Mouse (Mus musculus) activated CD4-positive, CD25-positive, alpha-beta regulatory T cell (primary cell): Measurements from ENCODE around the gene Astl. TPM values are rescaled to one million over a fixed set of nuclear protein-coding genes. Genes with fewer than 3 reads are reported as not detected.

Experiments
- polyA plus RNA-seq, 2 experiments: library from polyadenylated mRNA; unstranded; fragments of 100-300 nt; shearing (Covaris generic); gene quantifications; one replicate each; pipeline ENCODE4 v1.2.1; 2017

The Astl gene
- polyA plus RNA-seq = under 1 TPM; 0.17 to 0.42 TPM

DNA sequence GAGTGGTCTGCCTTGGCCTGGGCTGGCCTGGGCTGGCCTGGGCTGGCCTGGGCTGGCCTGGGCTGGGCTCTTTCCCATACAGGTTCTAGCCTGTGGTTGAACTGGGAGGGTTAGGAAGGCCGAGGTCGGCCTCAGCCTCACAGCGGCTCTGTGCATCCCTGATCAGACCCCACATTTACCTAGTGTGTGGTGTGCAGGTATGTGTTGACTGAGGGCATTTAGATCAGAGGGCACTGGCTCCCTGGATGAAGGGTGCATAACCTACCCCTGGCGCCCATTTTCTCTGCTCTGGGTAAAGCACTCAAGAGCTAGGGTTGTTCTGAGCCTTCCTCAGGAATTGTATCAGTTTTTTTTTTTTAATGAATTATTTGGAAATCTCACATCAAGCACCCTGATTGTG lies at the start of gene Astl:
Gene Astl, plus strand, starts transcription at position 224 of the 400 bp plus-strand sequence.

DNA sequence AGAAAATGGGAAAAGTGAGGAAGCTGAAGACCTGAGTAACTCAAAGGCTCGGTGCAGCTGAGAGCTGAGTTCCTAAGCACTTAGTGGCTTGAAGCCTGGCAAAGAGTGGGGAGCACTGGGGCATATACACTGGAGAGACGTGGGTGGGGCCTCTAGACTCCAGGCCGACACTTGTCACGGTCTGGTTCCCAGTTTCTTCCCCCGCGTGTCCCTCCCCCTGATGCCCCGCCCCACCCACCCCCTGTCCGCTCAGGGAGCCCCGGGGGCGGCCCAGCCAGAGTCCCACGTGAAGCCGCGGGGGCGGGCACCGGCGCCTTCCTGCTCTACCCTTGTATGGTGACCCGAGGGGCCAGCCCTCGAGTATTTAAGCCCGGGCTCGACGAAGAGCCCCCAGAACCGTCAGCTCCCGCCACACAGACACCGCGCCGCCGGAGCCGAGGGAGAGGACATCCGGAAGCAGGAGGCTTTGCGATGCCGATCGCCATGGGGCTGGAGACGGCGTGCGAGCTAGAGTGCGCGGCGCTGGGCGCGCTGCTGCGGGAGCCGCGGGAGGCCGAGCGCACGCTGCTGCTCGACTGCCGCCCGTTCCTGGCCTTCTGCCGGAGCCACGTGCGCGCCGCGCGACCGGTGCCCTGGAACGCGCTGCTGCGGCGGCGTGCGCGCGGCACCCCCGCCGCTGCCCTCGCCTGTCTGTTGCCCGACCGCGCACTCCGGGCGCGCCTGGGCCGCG lies 2.5 kb upstream of the Astl start, which contains the start of gene Dusp2:
Gene Dusp2, plus strand, starts transcription at position 393 of the 730 bp plus-strand sequence.

GRCm38 (mm10) chr2:127362459-127363281 lies 24.2 kb downstream of the Astl start, which contains the start of gene Adra2b:
Gene Adra2b, plus strand, starts transcription at chr2:127363208.

Other genes with a start within 250 kb of the Astl start
- 10 to 100 TPM; 19.1 to 20.0 TPM for gene Ncaph, start 204.7 kb upstream of the Astl start, polyA plus RNA-seq
- gene Itpripl1, start 195.2 kb upstream of the Astl start, polyA plus RNA-seq = 1 to 10 TPM; 6.7 to 7.8 TPM
- 1 to 10 TPM in 1 of 2 experiments, under 1 TPM in 1; 0.57 to 1.4 TPM for gene 1810024B03Rik, start 130.4 kb upstream of the Astl start, polyA plus RNA-seq
- gene Snrnp200, start 130.3 kb upstream of the Astl start, polyA plus RNA-seq = 10 to 100 TPM; 40.1 to 72.2 TPM
- gene Ciao1, start 90.8 kb upstream of the Astl start, polyA plus RNA-seq = 10 to 100 TPM; 70.5 to 83.6 TPM
- 10 to 100 TPM; 30.2 to 49.1 TPM for gene Tmem127, start 90.7 kb upstream of the Astl start, polyA plus RNA-seq
- 100 to 1,000 TPM in 1 of 2 experiments, 10 to 100 TPM in 1; 63.9 to 105 TPM for gene Stard7, start 68.4 kb upstream of the Astl start, polyA plus RNA-seq
- 100 to 1,000 TPM; 263 to 563 TPM for gene Dusp2, start 2.5 kb upstream of the Astl start, polyA plus RNA-seq
- gene Adra2b, start 24.6 kb downstream of the Astl start, polyA plus RNA-seq = under 1 TPM in 1 of 2 experiments, not detected in 1; 0.15 TPM
- gene Gpat2, start 86.6 kb downstream of the Astl start, polyA plus RNA-seq = under 1 TPM in 1 of 2 experiments, not detected in 1; 0.97 TPM
- gene Fahd2a, start 105.9 kb downstream of the Astl start, polyA plus RNA-seq = 10 to 100 TPM; 36.5 to 37.9 TPM
- gene Kcnip3, start 183.5 kb downstream of the Astl start, polyA plus RNA-seq = under 1 TPM; 0.32 to 0.58 TPM
- gene Prom2, start 202.8 kb downstream of the Astl start, polyA plus RNA-seq = under 1 TPM in 1 of 2 experiments, not detected in 1; 0.28 TPM
- 1 to 10 TPM in 1 of 2 experiments, under 1 TPM in 1; 0.87 to 1.2 TPM for gene Zfp661, start 248.5 kb downstream of the Astl start, polyA plus RNA-seq
- 100 to 1,000 TPM in 1 of 2 experiments, 10 to 100 TPM in 1; 84.9 to 123 TPM for gene Mrps5, start 248.6 kb downstream of the Astl start, polyA plus RNA-seq